Mouse (Mus musculus): ENCODE results near the gene Abcc4.

GRCm38 (mm10) chr14:118600746-118601145, 105.3 kb downstream of the Abcc4 start:
- TF ChIP-seq POLR2A (IDR thresholded peaks at IDR 0.05; ENCODE audit: extremely low read depth, insufficient read depth, low read length) (no peak), CTCF (IDR thresholded peaks at IDR 0.05; ENCODE audit: extremely low read depth, insufficient read depth, low read length) (no peak)
